Mouse (Mus musculus) lung, embryonic 14.5 days (tissue): ENCODE measurements around the gene Cd28. TPM values are rescaled to one million over a fixed set of nuclear protein-coding genes. Genes with fewer than 3 reads are reported as not detected.

Experiments used
- ATAC-seq: fragments of 200-750 bp; cut with Nextera tagmentation; 2 replicates; pipeline ENCODE4 v1.8.0; 2017; ENCODE audit warnings: mild to moderate bottlenecking, moderate TSS enrichment, moderate library complexity; ENCODE audit not compliant: insufficient read depth
- DNase-seq: peaks from one replicate; pipeline ENCODE4 v3.0.0-alpha.2; 2015
- H3K27ac ChIP-seq: fragments of 300-500 bp; sonication (generic); 2 replicates; pipeline ENCODE4 v1.5.1; 2014; ENCODE audit warnings: low read depth, mild to moderate bottlenecking, moderate library complexity
- H3K27me3 ChIP-seq: fragments of 300-500 bp; sonication (generic); 2 replicates; pipeline ENCODE4 v1.6.1; 2014; ENCODE audit warnings: low read length, control low read depth; ENCODE audit not compliant: insufficient read depth
- H3K36me3 ChIP-seq: fragments of 300-500 bp; sonication (generic); 2 replicates; pipeline ENCODE4 v1.6.1; 2014; ENCODE audit warnings: control low read depth; ENCODE audit not compliant: insufficient read depth
- H3K4me1 ChIP-seq: fragments of 300-500 bp; sonication (generic); 2 replicates; pipeline ENCODE4 v1.6.1; 2014; ENCODE audit warnings: antibody characterized with exemption, control low read depth; ENCODE audit not compliant: insufficient read depth
- H3K4me2 ChIP-seq: fragments of 300-500 bp; sonication (generic); 2 replicates; pipeline ENCODE4 v1.6.1; 2014; ENCODE audit warnings: mild to moderate bottlenecking
- H3K4me3 ChIP-seq: fragments of 300-500 bp; sonication (generic); 2 replicates; pipeline ENCODE4 v1.5.1; 2014; ENCODE audit warnings: low read depth, low read length
- H3K9ac ChIP-seq: fragments of 300-500 bp; sonication (generic); 2 replicates; pipeline ENCODE4 v1.6.1; 2014
- H3K9me3 ChIP-seq: fragments of 300-500 bp; sonication (generic); 2 replicates; pipeline ENCODE4 v1.6.1; 2016; ENCODE audit warnings: low read depth, low read length, control low read depth
- CTCF ChIP-seq: IDR thresholded peaks from 2 replicates; pipeline ENCODE4 v1.5.1; 2016; ENCODE audit warnings: antibody characterized with exemption, low read depth
- WGBS: fragments of 180-500 bp; shearing (Covaris S2); extraction: QIAGEN DNeasy Blood & Tissue Kit; methylation state at CpG from one replicate; pipeline ENCODE4 v1.1.7; 2014; 5-methylcytosine and 5-hydroxymethylcytosine counted together
- polyA plus RNA-seq: library from polyadenylated mRNA; unstranded; fragments of >200 nt; fragmentation: Nextera tagmentation; extraction: Ambion mirVana; gene quantifications from 2 replicates; pipeline ENCODE4 v1.2.1, GENCODE M21; 2014

The Cd28 gene
- polyA plus RNA-seq, 1 experiment from 2014 or later: 0.16 TPM

DNA sequence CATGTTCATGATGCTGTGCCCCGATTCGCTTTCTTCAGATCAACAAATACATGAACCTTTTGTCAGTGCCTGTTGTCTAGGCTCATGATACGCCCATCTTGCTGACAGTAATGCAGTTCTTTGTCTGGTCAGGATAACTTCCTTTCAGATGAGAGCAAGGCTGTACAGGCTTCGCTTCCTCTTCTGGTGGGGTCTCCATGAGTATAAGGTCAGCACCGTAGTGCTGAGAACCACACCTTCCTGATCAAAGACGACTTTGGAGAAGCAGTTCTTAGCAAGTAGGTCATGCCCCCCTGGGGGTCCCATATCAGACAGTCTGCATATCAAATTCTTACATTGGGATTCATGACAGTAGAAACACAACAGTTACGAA, 19.3 kb downstream of the Cd28 start:
- H3K9ac ChIP-seq: no peak overlapping the region
- no peaks in the 10 kb centered on the region for H3K4me1 ChIP-seq
- peak; percentile 8 for DNase-seq
- WGBS: 71% methylated on average over 7 of the region's 7 CpGs
- H3K4me2 ChIP-seq: no peak overlapping the region
- no peaks in the 10 kb centered on the region for H3K36me3 ChIP-seq
- peak; percentile 18; the same call in 1 of the 2 replicates for ATAC-seq
- H3K27ac ChIP-seq: peak overlapping the region; percentile 4; the same call in 1 of the 2 replicates
- no peak overlapping the region for H3K4me3 ChIP-seq
- no peaks in the 10 kb centered on the region for H3K27me3 ChIP-seq
- no peak for TF ChIP-seq CTCF
- no peaks in the 10 kb centered on the region for H3K9me3 ChIP-seq

DNA sequence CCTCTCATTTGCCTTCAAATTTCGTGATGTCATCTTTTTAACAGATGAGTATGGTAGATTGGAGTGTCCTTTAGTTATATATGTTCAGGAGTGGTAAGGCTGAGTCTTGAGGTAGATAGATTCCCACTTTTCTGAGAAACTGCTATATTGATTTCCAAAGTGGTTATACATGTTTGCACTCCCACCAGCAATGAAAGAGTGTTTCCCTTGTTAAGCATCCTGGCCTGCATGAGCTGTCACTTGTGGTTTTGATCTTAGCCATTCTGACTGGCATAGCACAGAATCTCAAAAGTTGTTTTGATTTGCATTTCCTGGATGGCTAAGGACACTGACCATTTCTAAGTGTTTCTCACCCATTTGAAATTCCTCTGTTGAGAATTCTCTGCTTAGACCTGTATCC, 27.7 kb downstream of the Cd28 start:
- Histone ChIP-seq H3K27me3 (no peaks in the 10 kb centered on the region), H3K4me3 (no peak overlapping the region), H3K27ac (no peak overlapping the region), H3K9ac (no peak overlapping the region), H3K4me1 (peaks cover 5% of the 10 kb centered on the region; the same call in 1 of the 2 replicates), H3K36me3 (no peaks in the 10 kb centered on the region), H3K9me3 (no peaks in the 10 kb centered on the region), H3K4me2 (no peak overlapping the region)
- WGBS: 69% methylated on average over 1 of the region's 1 CpGs
- ATAC-seq (no peak), DNase-seq (no peak)
- no peak for TF ChIP-seq CTCF

DNA sequence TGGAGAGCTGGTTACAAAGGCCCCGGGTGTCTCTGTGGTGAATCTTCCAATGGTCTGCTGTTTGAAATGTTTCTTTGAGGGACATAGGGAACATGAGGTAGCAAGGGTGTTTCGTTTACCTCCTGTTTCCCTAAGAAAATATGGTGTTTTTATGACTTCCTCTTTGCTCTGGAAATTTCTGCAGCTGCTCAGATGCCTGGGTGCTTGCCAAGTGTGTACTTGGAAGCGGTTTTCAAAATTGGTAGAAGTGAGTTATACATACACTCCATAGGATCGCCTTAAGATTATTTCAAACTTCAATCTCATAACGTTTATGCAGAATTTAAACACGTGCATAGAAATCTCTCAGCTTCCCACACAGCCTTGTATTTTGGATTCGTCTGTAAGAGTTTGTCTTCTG, 29.1 kb downstream of the Cd28 start:
- Histone ChIP-seq H3K4me1 (peaks cover 5% of the 10 kb centered on the region; the same call in 1 of the 2 replicates), H3K27ac (peak overlapping the region; percentile 19; the same call in 1 of the 2 replicates), H3K9me3 (no peaks in the 10 kb centered on the region), H3K36me3 (no peaks in the 10 kb centered on the region), H3K4me2 (no peak overlapping the region), H3K9ac (no peak overlapping the region), H3K27me3 (no peaks in the 10 kb centered on the region), H3K4me3 (no peak overlapping the region)
- WGBS: 39% methylated on average over 7 of the region's 7 CpGs
- TF ChIP-seq CTCF: no peak
- DNase-seq (peak; percentile 80), ATAC-seq (no peak)

DNA sequence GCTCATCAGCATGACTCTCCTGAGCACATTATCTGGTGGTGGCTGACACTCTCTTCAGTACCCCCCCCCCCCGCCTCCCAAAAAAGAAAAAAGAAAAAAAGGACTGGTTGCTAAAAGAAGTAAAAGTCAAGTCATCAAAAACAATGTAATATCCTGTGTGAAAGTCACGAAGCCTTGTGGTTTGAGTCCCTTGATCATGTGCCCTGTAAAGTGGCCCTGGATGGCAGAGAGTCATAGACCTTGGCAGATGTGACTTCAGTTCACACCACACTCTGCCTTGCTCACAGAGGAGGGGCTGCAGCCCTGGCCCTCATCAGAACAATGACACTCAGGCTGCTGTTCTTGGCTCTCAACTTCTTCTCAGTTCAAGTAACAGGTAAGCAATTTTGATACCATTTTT, 29.6 kb downstream of the Cd28 start:
- Histone ChIP-seq H3K9me3 (no peaks in the 10 kb centered on the region), H3K4me3 (no peak overlapping the region), H3K27ac (peak overlapping the region; percentile 19; the same call in 1 of the 2 replicates), H3K36me3 (no peaks in the 10 kb centered on the region), H3K4me1 (peaks cover 5% of the 10 kb centered on the region; the same call in 1 of the 2 replicates), H3K9ac (no peak overlapping the region), H3K4me2 (no peak overlapping the region), H3K27me3 (no peaks in the 10 kb centered on the region)
- DNase-seq (peak; percentile 4), ATAC-seq (no peak)
- no peak for TF ChIP-seq CTCF
- WGBS: 46% methylated on average over 2 of the region's 2 CpGs

DNA sequence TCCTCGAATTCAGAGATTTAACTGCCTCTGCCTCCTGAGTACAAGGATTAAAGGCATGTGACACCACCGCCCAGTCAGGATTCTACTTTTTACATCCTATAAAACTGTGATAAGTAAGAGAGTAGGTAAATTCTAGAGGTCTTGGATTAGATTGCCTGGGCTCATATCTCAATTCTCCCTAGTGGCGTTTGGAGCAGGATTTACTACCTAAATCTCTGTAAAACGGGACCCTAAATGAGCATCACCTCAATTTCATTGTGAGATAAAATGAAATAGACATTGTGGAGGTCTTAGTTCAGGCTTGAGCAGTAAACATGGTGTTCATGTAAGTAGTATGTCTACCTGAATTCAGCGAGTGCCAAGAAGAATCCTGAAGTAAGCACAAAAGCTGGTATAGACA, 30.3 kb downstream of the Cd28 start:
- no peak for TF ChIP-seq CTCF
- Histone ChIP-seq H3K36me3 (no peaks in the 10 kb centered on the region), H3K4me3 (no peak overlapping the region), H3K9ac (no peak overlapping the region), H3K27ac (no peak overlapping the region), H3K27me3 (no peaks in the 10 kb centered on the region), H3K9me3 (no peaks in the 10 kb centered on the region), H3K4me1 (peaks cover 5% of the 10 kb centered on the region; the same call in 1 of the 2 replicates), H3K4me2 (no peak overlapping the region)
- WGBS: 93% methylated on average over 5 of the region's 5 CpGs
- ATAC-seq (no peak), DNase-seq (no peak)

DNA sequence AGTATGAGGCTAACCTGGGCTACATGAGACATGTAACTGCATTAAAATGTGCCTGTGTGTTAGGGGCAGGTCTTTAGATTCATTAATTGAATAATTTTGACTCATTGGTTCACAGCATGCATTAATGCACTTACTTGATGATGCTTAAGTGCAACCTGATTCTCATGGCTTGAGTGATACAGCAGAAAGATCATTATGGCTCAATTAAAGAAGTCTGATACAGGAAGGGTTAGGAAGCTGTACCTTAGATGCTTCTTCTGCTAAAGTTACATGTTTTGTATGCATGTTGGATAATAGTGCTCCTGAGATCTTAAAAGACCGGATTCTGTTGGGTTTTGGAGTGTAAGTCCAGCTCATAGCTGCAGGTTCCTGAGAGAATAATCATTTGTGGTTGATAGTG, 31.7 kb downstream of the Cd28 start:
- TF ChIP-seq CTCF: no peak

DNA sequence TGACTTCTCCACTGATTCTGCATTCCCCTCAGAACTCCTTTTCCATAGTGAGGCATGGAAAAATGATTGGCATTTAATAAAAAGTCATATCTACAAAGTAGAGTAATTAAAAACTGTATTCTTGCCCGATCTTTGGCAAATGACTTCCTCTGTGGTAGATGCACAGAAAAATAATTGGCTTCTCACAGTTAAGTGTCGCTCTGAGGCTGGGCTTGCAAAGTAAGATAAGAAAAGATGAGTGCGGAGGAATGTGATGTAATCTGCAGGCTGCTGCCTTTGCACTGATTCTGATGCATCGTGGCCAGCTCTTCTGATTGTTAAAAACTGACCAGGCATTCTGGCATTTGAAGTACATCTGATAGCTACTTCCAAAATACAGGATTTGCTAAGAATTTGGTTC, 32.3 kb downstream of the Cd28 start:
- no peak overlapping the region for H3K4me2 ChIP-seq
- ATAC-seq: no peak
- WGBS: 49% methylated on average over 4 of the region's 4 CpGs
- H3K4me1 ChIP-seq: peaks cover 5% of the 10 kb centered on the region; the same call in 1 of the 2 replicates
- TF ChIP-seq CTCF: no peak
- H3K27me3 ChIP-seq: no peaks in the 10 kb centered on the region
- no peaks in the 10 kb centered on the region for H3K36me3 ChIP-seq
- H3K9me3 ChIP-seq: no peaks in the 10 kb centered on the region
- H3K9ac ChIP-seq: no peak overlapping the region
- H3K4me3 ChIP-seq: no peak overlapping the region
- H3K27ac ChIP-seq: no peak overlapping the region
- no peak for DNase-seq

More for the DNA sequence above, 31.7 kb downstream of the Cd28 start:
- ATAC-seq: no peak
- no peaks in the 10 kb centered on the region for H3K27me3 ChIP-seq
- no peak overlapping the region for H3K4me2 ChIP-seq
- peaks cover 5% of the 10 kb centered on the region; the same call in 1 of the 2 replicates for H3K4me1 ChIP-seq
- H3K27ac ChIP-seq: no peak overlapping the region
- 92% methylated on average over 1 of the region's 1 CpGs for WGBS
- no peaks in the 10 kb centered on the region for H3K9me3 ChIP-seq
- no peak for DNase-seq
- H3K4me3 ChIP-seq: no peak overlapping the region
- no peaks in the 10 kb centered on the region for H3K36me3 ChIP-seq
- H3K9ac ChIP-seq: no peak overlapping the region

DNA sequence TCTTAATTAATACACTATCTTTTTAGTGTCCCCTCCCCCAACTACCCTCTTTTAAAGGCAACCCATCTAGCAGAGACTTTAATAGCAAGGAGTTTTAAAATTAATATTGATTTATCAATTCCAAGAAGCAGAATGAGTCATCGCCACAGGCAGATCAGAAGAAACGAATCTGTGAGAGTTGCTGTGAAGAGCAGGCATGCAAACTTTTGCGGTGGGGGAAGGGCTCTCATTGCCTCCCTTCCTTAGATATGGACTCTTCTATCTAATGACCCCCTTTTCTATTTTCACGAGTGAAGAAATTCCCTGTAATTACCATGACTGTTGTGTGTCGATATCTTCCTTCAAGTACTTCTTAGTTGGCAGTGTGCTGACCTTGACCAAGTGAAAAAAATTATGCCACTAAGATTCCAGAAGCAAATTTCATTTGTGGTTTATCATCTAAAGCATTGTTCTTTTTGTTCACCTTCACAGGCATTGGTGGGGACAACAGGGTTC, 32.8 kb downstream of the Cd28 start:
- Histone ChIP-seq H3K4me2 (no peak overlapping the region), H3K27ac (no peak overlapping the region), H3K36me3 (no peaks in the 10 kb centered on the region), H3K27me3 (no peaks in the 10 kb centered on the region), H3K9me3 (no peaks in the 10 kb centered on the region), H3K9ac (no peak overlapping the region), H3K4me1 (peaks cover 5% of the 10 kb centered on the region; the same call in 1 of the 2 replicates), H3K4me3 (no peak overlapping the region)
- DNase-seq (no peak), ATAC-seq (no peak)
- TF ChIP-seq CTCF: no peak
- 70% methylated on average over 5 of the region's 5 CpGs for WGBS
